Mouse (Mus musculus) embryonic facial prominence, embryonic 13.5 days (tissue): ENCODE measurements around the gene Slc25a21. TPM values are rescaled to one million over a fixed set of nuclear protein-coding genes. Genes with fewer than 3 reads are reported as not detected.

ENCODE experiments used
- ATAC-seq: fragments of 200-750 bp; cut with Nextera tagmentation; 2 replicates; pipeline ENCODE4 v1.8.0; 2017; ENCODE audit warnings: low read depth; ENCODE audit not compliant: insufficient number of reproducible peaks, insufficient read depth, low FRiP score, low TSS enrichment
- H3K27ac ChIP-seq: fragments of 300-500 bp; sonication (generic); 2 replicates; pipeline ENCODE4 v1.5.1; 2015; ENCODE audit warnings: moderate library complexity, mild to moderate bottlenecking, inconsistent platforms
- H3K27me3 ChIP-seq: fragments of 300-500 bp; sonication (generic); 2 replicates; pipeline ENCODE4 v1.6.1; 2015; ENCODE audit warnings: mild to moderate bottlenecking, inconsistent platforms
- H3K36me3 ChIP-seq: fragments of 300-500 bp; sonication (generic); 2 replicates; pipeline ENCODE4 v1.6.1; 2015; ENCODE audit warnings: mild to moderate bottlenecking, inconsistent platforms
- H3K4me1 ChIP-seq: fragments of 300-500 bp; sonication (generic); 2 replicates; pipeline ENCODE4 v1.6.1; 2015; ENCODE audit warnings: inconsistent platforms
- H3K4me2 ChIP-seq: fragments of 300-500 bp; sonication (generic); 2 replicates; pipeline ENCODE4 v1.6.1; 2015; ENCODE audit warnings: moderate library complexity, mild to moderate bottlenecking, inconsistent platforms
- H3K4me3 ChIP-seq: fragments of 300-500 bp; sonication (generic); 2 replicates; pipeline ENCODE4 v1.5.1; 2015; ENCODE audit warnings: mild to moderate bottlenecking, inconsistent platforms
- H3K9ac ChIP-seq: fragments of 300-500 bp; sonication (generic); 2 replicates; pipeline ENCODE4 v1.6.1; 2015; ENCODE audit warnings: mild to moderate bottlenecking, inconsistent platforms
- H3K9me3 ChIP-seq: fragments of 300-500 bp; sonication (generic); 2 replicates; pipeline ENCODE4 v1.6.1; 2016; ENCODE audit warnings: inconsistent platforms
- WGBS: fragments of 180-500 bp; shearing (Covaris S2); methylation state at CpG from one replicate; pipeline ENCODE4 v1.1.7; 2015; ENCODE audit warnings: mixed read lengths; 5-methylcytosine and 5-hydroxymethylcytosine counted together
- polyA plus RNA-seq: library from polyadenylated mRNA; unstranded; fragments of >200 nt; fragmentation: Nextera tagmentation; extraction: Ambion mirVana; gene quantifications from 2 replicates; pipeline ENCODE4 v1.2.1, GENCODE M21; 2015

The Slc25a21 gene
- polyA plus RNA-seq, 1 experiment from 2014 or later, result 0.76 TPM

GRCm38 (mm10) chr12:56701004-56701403 lies 496.3 kb downstream of the Slc25a21 start:
- H3K4me1 ChIP-seq, result peaks cover 22% of the 10 kb centered on the region
- H3K9ac ChIP-seq, result no peak overlapping the region
- H3K36me3 ChIP-seq, result no peaks in the 10 kb centered on the region
- peak overlapping the region; percentile 20 for H3K4me3 ChIP-seq
- H3K27me3 ChIP-seq, result peaks cover 70% of the 10 kb centered on the region
- ATAC-seq, result no peak
- H3K9me3 ChIP-seq, result no peaks in the 10 kb centered on the region
- H3K4me2 ChIP-seq, result peak overlapping the region; percentile 28
- H3K27ac ChIP-seq, result no peak overlapping the region
- 17% methylated on average over 6 of the region's 6 CpGs for WGBS

GRCm38 (mm10) chr12:56699915-56700900 lies 497.1 kb downstream of the Slc25a21 start:
- H3K27ac ChIP-seq, result peak overlapping the region; percentile 60
- peak overlapping the region; percentile 72 for H3K9ac ChIP-seq

GRCm38 (mm10) chr12:56699351-56699750 lies 497.9 kb downstream of the Slc25a21 start:
- Histone ChIP-seq H3K4me2 (peak overlapping the region; percentile 50), H3K9me3 (no peaks in the 10 kb centered on the region), H3K4me3 (peak overlapping the region; percentile 38), H3K27ac (peak overlapping the region; percentile 60; the same call in 1 of the 2 replicates), H3K36me3 (no peaks in the 10 kb centered on the region), H3K4me1 (peaks cover 29% of the 10 kb centered on the region), H3K27me3 (peaks cover 79% of the 10 kb centered on the region), H3K9ac (peak overlapping the region; percentile 72)
- 16% methylated on average over 3 of the region's 3 CpGs for WGBS
- no peak for ATAC-seq

More at GRCm38 (mm10) chr12:56699915-56700900, 497.1 kb downstream of the Slc25a21 start:
- ATAC-seq, result no peak
- Histone ChIP-seq H3K4me1 (peaks cover 25% of the 10 kb centered on the region), H3K4me2 (peak overlapping the region; percentile 50), H3K9me3 (no peaks in the 10 kb centered on the region), H3K36me3 (no peaks in the 10 kb centered on the region), H3K4me3 (peak overlapping the region; percentile 38), H3K27me3 (peaks cover 78% of the 10 kb centered on the region)
- 9% methylated on average over 44 of the region's 44 CpGs for WGBS

GRCm38 (mm10) chr12:56698191-56698980 lies 498.9 kb downstream of the Slc25a21 start:
- Histone ChIP-seq H3K9ac (peak overlapping the region; percentile 67), H3K36me3 (no peaks in the 10 kb centered on the region), H3K27ac (peak overlapping the region; percentile 22), H3K4me2 (peak overlapping the region; percentile 63), H3K4me1 (peaks cover 29% of the 10 kb centered on the region), H3K4me3 (peak overlapping the region; percentile 49), H3K9me3 (no peaks in the 10 kb centered on the region), H3K27me3 (peaks cover 85% of the 10 kb centered on the region)
- no peak for ATAC-seq
- WGBS, result 4% methylated on average over 8 of the region's 8 CpGs

- H3K9me3 ChIP-seq, result no peaks in the 10 kb centered on the region
- under 1% methylated on average over 12 of the region's 12 CpGs for WGBS
- peak overlapping the region; percentile 77 for H3K27ac ChIP-seq
- peak overlapping the region; percentile 63 for H3K4me2 ChIP-seq
- H3K4me3 ChIP-seq, result peak overlapping the region; percentile 49
- H3K4me1 ChIP-seq, result peaks cover 29% of the 10 kb centered on the region
- peak overlapping the region; percentile 76 for H3K9ac ChIP-seq
- ATAC-seq, result no peak
- H3K27me3 ChIP-seq, result peaks cover 91% of the 10 kb centered on the region
- H3K36me3 ChIP-seq, result no peaks in the 10 kb centered on the region
These were observed 499.5 kb downstream of the Slc25a21 start for GRCm38 (mm10) chr12:56697785-56698184.

- Histone ChIP-seq H3K27me3 (peaks cover 91% of the 10 kb centered on the region), H3K27ac (peak overlapping the region; percentile 77), H3K4me3 (peak overlapping the region; percentile 49), H3K9ac (peak overlapping the region; percentile 76), H3K4me1 (peaks cover 29% of the 10 kb centered on the region), H3K9me3 (no peaks in the 10 kb centered on the region), H3K4me2 (peak overlapping the region; percentile 63), H3K36me3 (no peaks in the 10 kb centered on the region)
- ATAC-seq, result peak; percentile 17; the same call in 1 of the 2 replicates
- WGBS, result under 1% methylated on average over 36 of the region's 36 CpGs
These were observed 500.1 kb downstream of the Slc25a21 start for GRCm38 (mm10) chr12:56697011-56697740.

GRCm38 (mm10) chr12:56696174-56697010 lies 500.9 kb downstream of the Slc25a21 start:
- under 1% methylated on average over 57 of the region's 57 CpGs for WGBS
- no peaks in the 10 kb centered on the region for H3K36me3 ChIP-seq
- peak overlapping the region; percentile 76 for H3K9ac ChIP-seq
- H3K27ac ChIP-seq, result peak overlapping the region; percentile 77
- no peak for ATAC-seq
- peaks cover 96% of the 10 kb centered on the region for H3K27me3 ChIP-seq
- H3K4me2 ChIP-seq, result peak overlapping the region; percentile 63
- H3K4me1 ChIP-seq, result peaks cover 34% of the 10 kb centered on the region
- no peaks in the 10 kb centered on the region for H3K9me3 ChIP-seq
- H3K4me3 ChIP-seq, result peak overlapping the region; percentile 49

- WGBS, result under 1% methylated on average over 41 of the region's 41 CpGs
- H3K4me3 ChIP-seq, result peak overlapping the region; percentile 49
- H3K27me3 ChIP-seq, result peaks cover 97% of the 10 kb centered on the region
- peak overlapping the region; percentile 63 for H3K4me2 ChIP-seq
- no peaks in the 10 kb centered on the region for H3K36me3 ChIP-seq
- peak; percentile 94 for ATAC-seq
- H3K9me3 ChIP-seq, result no peaks in the 10 kb centered on the region
- peak overlapping the region; percentile 76 for H3K9ac ChIP-seq
- peaks cover 37% of the 10 kb centered on the region for H3K4me1 ChIP-seq
- peak overlapping the region; percentile 77 for H3K27ac ChIP-seq
These were observed 501.7 kb downstream of the Slc25a21 start for GRCm38 (mm10) chr12:56695358-56696173.

- Histone ChIP-seq H3K27ac (peak overlapping the region; percentile 62; the same call in 1 of the 2 replicates), H3K36me3 (no peaks in the 10 kb centered on the region), H3K9me3 (no peaks in the 10 kb centered on the region), H3K27me3 (peaks cover 97% of the 10 kb centered on the region), H3K4me3 (peak overlapping the region; percentile 49), H3K4me1 (peaks cover 39% of the 10 kb centered on the region), H3K4me2 (peak overlapping the region; percentile 63), H3K9ac (peak overlapping the region; percentile 76)
- ATAC-seq, result peak; percentile 4; the same call in 1 of the 2 replicates
- 2% methylated on average over 11 of the region's 11 CpGs for WGBS
These were observed 502.3 kb downstream of the Slc25a21 start for GRCm38 (mm10) chr12:56694936-56695335.
